Mouse (Mus musculus): ENCODE data around the gene B9d1.

Gene B9d1

DNA sequence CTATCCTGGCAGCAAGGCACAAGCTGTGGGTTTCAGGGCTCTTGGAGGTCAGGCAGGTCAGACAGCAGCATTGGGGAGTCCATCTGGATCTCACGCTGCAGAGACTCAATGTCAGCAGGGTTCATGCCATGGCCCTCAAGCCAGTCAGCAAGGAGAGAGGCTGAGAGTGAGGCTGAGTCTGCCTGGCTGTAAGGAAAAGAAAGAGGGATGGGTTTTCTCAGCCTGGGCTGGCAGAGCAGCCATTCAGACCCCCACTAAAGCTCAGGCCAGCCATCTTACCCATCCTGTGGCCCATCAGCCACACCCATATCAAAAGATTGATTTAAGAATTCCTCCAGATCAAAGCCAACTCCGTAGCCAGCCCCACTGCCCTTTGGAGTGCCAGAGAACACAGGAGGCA, 15.9 kb upstream of the B9d1 start:
- no peak for DNase-seq (ENCODE audit: low read depth, low spot score)

DNA sequence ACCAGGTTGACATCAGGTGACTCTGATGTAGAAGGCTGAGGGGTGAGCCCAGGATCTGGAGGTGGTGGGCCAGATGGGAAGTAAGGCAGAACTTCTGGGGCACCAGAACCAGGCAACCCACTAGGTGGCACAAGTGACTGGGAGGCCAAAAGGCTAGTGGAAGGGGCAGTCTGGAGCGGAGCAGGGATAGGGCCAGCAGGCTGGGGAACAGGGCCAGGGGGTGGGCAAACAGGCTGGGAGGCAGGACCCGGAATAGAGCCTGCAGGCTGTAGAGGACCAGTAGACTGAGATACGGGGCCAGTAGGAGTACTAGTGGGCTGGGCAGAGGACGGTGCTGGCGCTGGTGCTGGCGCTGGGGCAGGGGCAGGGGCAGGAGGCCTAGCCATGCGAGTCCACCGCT, 15.1 kb upstream of the B9d1 start:
- no peak for DNase-seq (ENCODE audit: low read depth, low spot score)

DNA sequence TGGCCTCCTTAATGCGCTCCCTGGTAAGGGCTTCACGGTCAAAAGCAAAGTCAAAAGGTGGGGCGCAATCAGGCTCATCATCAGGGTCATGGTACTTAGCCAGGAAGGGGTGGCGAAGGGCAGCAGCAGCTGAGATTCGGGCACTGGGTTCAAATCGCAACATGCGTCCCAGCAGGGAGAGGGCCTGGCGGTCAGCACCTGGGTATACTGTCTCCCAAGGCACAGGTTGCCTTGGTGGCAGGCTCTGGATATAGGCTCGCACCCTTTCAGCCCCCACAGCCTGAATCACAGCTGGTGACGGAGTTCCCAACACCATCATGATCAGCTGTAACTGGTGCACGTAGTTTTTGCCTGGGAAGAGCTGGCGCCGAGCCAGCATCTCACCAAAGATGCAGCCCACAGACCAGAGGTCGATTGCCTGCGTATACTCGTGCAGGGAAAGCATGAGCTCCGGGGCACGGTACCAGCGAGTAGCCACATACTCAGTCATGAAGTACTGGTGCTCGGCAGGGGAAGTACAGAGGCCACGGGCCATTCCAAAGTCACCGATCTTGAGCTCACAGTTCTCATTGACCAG, 13.9 kb upstream of the B9d1 start:
- no peak for DNase-seq (ENCODE audit: low read depth, low spot score)

DNA sequence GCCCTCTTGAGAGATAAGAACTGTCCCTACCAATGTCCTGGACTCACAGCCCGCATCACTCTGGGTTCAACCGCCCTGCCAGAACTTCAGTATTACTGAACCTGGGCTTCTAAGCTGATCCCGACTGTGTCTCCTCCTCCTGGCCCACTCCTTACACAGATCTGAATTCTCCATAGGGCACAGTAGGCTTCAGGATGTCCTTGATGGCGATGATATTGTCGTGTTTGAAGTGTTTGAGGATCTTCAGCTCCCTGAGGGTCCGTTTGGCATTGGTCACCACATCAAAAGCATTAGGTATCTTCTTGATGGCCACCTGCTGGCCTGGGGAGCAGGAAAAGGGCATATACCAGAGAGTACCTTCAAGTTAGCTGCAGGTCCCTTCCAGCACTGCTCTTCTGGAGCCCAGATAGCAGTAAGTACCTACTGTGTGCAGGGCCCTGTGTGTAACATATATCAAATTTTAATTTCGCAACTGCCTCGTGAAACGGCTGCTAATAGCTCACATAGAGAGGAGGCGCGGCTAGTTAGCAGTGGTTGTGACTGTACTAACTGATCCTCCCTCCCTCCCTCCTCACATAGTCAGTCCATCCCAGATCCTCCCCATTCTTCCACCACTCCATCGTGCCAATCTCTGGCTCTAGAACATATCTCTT, 12.1 kb upstream of the B9d1 start:
- DNase-seq (ENCODE audit: low read depth, low spot score) = no peak

DNA sequence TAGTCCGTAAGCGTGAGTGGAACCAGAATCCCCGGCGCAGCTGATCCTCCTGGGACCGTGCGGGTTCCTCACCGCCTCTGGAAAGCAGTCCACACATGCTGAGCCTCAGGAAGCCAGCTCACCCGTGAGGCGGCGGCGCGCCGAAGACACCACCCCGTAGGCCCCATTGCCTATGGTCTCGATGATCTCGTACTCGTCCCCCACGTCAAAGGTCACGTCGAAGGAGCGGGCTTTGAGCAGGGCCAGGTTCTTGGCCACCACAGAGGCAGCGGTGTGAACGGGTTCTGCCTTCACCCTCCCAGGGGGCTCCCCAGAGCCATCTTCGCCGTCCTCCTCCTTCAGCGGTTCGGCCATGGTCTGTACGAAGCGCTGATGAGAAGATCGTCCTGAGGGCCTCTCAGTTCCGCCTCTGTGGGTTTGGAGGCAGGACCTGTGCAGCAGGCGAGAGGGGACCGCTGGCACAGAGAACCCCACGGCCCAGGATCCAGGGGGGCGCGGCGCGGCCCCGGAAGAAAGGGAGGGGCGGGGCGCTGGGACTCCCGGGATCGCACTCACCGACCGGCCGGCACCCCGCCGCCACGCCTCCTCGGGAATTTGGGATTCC, 11.3 kb upstream of the B9d1 start:
- DNase-seq (ENCODE audit: low read depth, low spot score) = no peak

DNA sequence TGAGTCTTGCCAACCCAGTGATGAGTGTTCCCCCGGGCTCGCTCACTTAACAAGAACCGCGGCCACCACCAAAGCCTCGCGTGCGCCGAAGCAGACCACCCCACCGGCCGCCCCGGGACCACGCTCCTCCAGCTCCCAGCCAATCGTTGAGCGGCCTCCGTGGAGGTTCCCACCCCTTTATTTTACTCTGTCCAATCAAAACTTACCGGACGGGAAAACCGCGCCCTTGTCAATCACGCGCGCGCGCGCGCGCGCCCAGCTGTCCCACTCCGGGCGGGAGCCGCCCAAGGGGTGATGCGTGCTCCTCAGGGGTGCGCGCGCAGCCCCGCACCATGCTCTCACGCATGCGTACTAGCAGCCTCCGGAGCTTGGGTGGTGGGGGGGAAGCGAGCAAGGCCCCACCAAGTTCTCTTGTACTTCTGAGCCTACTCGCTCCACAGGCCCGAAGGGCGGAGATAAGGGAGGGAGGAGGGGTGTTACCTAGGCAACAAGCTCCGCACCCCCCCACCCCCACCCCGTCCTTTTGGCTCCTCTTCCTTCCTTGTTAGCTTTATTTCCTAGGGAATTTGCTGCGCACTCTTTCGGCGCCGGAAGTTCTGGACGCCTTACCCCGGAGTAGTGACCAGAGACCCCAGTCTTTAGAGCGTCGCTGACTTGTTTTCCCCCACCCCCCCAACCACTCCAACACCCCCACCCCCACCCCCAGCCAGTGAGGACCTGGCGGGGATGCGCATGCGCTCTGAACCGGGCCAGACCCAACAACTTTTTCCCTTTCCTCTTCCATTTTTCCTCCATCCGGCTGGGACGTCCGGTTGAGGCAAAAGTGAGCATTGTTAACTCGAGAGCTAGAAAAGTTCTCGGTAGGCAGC, 10.6 kb upstream of the B9d1 start, which contains the start of gene Mapk7:
Gene Mapk7, minus strand, starts transcription at position 278 of the 869 bp plus-strand sequence.
- DNase-seq (ENCODE audit: low read depth, low spot score) = peak; percentile 97

DNA sequence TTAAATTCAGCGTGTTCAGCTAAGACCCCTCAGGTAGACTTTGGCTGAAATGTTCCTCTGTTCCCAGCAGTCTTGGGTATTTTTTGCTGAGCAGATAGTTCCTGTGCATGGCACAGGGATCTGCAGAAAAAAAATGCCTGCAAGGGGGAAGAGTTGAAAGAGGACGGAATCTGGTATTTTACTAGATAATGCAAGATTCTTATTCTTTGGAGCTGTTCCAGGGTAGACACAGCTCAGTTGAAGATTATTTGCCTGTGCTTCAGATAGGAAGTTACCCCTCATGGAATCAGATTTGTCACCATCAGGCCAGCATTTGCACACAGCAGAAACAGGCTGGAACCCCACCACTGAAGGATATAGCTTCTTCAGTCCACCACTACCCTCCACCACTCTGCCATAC, 9.4 kb upstream of the B9d1 start:
- DNase-seq (ENCODE audit: low read depth, low spot score) = no peak

DNA sequence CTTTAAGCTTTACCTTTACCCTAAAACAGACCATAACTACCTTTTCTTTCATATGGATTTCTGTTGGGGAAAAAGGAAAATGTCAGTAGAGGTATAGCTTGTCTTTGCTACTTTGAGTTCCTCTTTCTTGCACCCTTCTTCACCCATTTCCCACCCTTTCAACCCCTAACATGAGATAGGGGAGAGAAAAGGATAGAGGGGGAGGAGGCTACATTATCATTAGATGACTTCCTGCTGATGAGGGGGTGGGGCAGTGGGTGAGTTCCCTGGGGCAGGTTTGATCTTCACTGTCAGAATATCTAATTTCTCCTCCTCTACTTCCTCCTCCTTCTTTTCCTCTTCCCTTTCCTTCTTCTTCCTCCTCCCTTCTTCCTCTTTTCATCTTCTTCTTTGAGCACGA, 7.5 kb upstream of the B9d1 start:
- DNase-seq (ENCODE audit: low read depth, low spot score) = no peak

DNA sequence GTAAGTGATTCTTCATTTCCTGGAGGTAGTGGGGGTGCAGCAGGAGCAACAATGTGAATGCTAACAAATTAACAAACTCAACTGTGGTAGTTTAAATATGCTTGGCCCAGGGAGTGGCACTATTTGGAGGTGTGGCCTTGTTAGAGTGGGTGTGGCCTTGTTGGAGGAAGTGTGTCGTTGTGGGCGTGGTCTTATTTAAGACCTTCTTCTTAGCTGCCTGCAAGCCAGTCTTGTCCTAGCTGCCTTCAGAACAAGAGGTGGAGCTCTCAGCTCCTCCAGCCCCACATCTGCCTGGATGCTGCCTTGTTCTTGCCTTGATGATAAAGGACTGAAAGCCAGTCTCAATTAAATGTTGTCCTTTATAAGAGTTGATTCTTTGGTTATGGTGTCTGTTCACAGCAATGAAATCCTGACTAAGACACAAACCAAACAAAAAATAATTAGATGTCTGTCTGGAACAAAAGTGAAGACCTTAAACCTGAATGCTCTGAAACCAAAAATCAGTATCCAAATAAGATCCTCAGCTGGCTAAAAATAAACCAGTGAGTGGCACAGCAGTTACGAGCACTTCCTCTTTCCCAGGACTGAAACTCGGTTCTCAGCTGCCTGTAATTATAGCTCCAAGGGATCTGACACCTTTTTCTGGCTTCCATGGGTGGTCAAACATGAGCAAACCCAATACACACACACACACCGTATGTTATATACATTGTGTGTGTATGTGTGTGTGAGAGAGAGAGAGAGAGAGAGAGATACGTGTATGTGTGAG, 6.0 kb upstream of the B9d1 start:
- DNase-seq (ENCODE audit: low read depth, low spot score) = peak; percentile 31

DNA sequence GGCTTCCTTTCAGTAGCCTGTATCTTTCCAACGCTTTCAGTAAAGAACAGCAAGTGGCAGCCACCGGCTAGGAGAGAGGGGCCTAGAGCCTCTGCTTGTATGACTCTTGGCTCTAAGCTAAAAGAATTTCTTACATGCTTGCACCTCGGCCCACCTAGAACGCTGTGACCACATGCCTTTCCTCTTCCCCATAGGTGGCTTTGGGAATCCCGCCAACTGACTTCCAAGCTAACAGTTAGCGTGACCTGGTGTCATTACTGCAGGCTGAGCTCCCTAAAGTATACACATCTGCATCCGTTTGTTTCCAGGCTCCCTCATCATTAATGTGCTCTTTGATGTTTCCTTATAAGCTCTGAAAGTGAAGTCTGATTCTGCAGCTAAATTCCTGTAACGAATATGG, 1.0 kb upstream of the B9d1 start:
- no peak for DNase-seq (ENCODE audit: low read depth, low spot score)

DNA sequence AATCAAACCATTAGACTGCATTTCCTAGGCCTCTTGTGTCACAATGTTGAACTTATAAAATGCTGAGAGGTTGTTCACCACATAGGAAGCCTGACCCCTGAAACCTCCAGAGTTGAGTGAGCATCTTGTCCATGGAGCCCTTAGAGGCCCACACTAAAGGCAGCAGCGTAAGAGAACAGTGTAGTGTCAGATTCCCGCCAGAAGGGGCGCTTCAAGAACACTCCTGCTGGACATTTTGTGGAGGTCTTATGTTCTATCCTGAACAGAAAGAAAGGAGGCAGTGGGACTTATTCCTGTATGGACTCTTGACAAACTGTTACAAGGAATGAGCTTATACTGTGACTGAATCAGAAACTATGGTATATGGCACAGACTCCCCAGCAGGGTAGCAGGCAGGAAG, 10.0 kb downstream of the B9d1 start:
- peak; percentile 55 for DNase-seq (ENCODE audit: low read depth, low spot score)

DNA sequence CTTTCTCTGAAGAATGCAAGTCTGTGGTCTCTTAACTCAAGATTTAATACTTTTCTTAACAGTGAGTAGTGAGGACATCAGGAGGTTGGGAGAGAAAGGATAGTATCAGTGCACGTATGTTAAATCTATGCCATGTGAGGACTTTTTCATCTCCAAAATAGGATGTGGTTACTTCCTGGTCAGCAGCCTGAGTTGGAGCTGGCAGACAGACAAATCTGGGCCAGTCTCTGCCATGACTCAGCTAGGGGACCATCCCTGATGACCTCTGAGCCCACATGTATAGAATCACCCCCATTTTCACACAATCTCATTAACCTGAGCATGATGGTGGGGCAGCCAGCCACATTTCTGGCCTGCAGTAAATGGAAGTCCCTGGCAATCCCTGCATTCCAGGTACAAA, 13.0 kb downstream of the B9d1 start:
- DNase-seq (ENCODE audit: low read depth, low spot score) = peak; percentile 78

DNA sequence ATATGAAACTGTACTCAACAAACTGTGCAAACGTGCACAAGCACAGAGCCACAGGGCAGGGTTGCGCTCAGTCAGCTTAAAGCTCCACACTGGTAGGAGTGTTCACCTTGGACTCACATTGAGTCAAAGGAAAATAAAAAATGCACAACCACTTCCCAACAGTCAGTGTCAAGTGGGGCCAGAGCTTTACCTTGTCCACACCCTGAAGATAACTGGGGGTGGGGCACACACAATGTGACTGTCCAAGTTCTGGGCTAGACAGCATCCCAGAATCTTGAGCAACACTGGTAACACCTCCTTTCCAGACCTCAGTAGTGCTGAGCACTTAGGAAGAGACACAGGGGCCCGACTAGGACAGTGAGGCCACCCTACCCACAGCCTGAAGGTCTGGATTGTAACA, 13.9 kb downstream of the B9d1 start:
- DNase-seq (ENCODE audit: low read depth, low spot score) = no peak

DNA sequence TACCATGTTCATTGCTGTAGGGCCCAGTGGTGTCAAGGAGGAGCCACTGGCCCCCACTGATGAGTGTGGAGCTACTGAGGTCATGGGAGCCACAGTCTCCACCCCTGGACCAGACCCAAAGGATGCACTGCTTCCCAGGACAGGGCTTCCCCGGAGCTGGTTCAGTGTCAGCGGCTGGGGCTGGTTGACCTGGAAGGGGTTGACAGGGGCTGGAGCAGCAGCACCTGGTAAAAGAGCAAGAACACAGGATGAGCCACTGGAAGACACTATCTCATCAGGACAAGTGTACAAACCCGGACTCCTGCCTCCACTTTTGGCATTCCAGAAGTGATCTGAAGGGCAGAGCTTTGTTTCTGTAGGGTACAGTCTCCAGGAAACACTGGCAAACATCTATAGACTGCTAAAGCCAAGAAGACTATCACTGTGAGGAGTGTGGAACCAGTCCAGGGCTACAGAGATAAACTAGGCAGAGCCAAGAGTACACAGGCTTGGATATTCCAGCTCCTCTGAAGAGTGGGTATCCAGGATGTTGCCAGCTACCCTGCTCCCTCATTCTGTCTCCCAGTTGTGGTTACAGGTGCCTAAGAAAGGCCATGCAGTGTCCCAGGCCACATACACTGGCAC, 14.7 kb downstream of the B9d1 start:
- DNase-seq (ENCODE audit: low read depth, low spot score) = no peak

DNA sequence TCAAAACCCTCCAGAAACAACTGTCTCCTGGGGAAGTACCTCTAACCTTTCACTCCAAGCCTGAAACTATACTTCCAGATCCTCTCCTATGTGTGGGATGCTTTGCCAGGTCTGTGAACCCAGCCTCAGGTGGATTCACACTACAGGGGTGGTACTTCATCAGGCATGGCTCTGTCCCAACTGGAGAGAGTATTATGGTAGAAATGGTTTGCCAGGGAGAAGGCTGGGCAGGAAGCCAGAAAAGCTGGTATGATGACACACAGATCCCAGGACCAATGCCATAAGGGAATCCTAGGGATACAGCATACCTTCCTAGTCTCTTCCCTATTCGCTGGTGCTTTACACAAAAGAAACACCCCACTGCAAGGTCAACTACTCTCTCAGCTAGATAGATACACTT, 21.9 kb downstream of the B9d1 start:
- DNase-seq (ENCODE audit: low read depth, low spot score) = peak; percentile 69

DNA sequence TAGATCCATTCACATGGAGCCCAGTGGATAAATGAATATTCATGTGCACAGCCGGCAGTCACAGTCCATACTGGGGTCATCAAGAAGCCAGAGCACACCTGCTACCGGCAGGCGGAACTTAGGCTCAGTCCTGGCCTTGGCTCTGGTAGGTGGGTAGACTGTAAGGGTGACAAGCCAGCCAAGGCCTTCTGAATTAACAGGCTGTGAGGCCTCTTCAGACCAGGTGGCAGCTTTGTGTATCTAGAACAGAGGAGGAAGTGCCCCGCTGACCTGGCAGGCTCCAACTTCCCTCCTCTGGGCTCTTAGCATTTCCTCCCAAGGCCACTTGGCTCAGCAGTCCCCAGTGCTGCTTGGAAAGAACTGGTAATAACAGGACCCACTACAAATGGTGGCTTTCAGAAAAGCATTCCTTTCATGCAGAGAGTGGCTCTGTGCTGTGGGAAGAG, 24.3 kb downstream of the B9d1 start:
- DNase-seq (ENCODE audit: low read depth, low spot score) = no peak

DNA sequence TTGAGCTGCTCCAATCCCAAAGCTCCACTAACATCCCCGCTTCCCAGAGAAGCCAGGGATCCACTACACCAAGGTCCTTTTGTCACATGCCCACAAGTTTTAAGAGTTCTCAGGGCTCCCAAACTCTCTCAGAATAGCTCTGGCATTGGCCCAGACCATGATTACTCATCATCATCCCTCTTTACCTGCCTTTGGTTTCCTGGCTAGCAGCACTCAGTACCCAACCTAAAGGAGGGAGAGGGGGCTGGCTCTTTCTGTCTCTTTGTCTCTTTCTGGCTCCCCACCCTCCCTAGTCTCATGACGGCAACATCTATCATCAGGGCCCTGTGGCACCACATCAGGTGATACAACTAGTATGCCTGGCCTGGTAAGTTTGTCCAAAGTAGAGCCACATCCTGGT, 27.9 kb downstream of the B9d1 start:
- DNase-seq (ENCODE audit: low read depth, low spot score) = peak; percentile 61

DNA sequence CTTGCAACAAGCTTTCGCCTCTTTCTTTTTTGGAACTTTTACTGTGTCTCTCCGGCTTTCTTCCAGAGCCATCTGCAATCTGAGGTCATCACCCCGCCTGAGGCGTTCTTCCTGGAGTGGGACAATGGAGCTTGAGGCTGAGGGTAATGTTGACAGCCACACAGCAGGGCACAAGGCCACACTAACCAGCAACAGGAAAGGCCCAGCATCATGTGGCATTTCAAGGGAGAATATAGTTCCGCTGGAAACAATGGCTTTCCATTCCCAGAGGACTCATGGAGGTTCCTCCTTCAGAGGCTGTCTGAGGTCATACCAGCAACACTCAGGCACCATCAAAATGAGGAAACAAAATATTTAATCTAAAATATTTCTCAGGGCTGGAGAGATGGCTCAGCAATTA, 28.6 kb downstream of the B9d1 start:
- DNase-seq (ENCODE audit: low read depth, low spot score) = no peak

DNA sequence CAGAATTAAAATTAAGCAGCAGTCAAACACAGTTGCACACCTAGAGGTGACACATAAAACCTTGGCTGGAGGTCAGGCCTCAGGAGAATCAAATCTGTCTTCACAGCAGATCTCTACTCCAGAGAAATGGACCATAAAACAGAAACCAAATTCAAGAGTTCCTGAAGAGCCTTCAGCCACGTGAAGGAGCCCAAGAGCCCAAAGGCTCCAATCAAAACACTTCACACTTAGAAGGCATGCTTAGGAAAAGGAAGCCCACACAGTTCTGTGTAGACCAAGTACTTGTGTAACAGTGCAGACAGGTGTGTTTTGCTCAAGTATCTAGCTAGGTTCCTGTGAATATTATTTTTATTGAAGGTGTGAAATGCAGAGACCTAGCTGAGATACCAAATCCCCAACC, 30.6 kb downstream of the B9d1 start:
- DNase-seq (ENCODE audit: low read depth, low spot score) = no peak

DNA sequence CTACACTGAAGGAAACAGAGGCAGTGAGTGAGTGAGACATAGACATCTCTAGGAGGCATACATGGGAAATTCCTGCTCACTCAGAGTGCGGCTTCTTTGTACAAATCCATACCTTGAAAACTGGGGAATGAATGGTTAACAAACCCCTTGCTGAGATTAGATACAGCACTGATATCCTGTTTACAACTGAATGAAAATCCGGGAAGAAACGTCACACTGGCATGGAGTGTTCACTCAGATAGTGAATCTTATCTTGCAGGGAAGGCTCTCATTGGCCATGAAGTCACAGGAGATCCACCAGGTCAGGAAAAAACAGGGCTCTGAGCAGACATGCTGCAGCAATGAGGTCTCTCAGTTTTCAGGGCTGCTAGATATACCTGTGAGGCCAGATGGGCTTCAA, 32.0 kb downstream of the B9d1 start:
- DNase-seq (ENCODE audit: low read depth, low spot score) = no peak

DNA sequence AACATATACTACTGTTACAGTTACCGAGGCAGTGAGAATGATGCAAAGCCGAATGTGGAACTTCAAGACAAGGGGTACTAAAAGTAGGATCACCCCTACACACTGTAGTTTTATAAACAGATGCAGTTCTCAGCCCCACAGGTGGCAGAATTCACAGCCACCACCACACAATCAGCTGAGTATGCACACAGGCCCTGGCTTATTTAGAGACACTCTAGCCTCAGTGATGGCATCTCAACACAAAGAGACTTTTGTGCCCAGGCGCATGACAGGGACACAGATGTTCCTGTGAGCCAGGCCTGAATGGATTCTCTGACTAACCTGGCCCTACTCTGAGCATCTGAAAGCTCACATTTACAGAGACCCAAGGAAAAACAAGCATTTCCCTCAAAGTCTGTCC, 32.4 kb downstream of the B9d1 start:
- no peak for DNase-seq (ENCODE audit: low read depth, low spot score)

Data from 3T3-L1 (cell line).